Mouse (Mus musculus) heart, embryonic 16.5 days (tissue): ENCODE data around the gene Tpr. TPM values are rescaled to one million over a fixed set of nuclear protein-coding genes. Genes with fewer than 3 reads are reported as not detected.

Experiments used
- ATAC-seq: fragments of 200-750 bp; cut with Nextera tagmentation; replicated peaks from 2 replicates; pipeline ENCODE4 v1.8.0; 2017; ENCODE audit warnings: moderate number of reproducible peaks; ENCODE audit not compliant: insufficient read depth, low FRiP score; ENCODE audit errors: extremely low read depth
- H3K27ac ChIP-seq: fragments of 300-500 bp; sonication (generic); 2 replicates; pipeline ENCODE4 v1.5.1; 2014; ENCODE audit warnings: mild to moderate bottlenecking, low read length, control low read depth, moderate library complexity
- H3K27me3 ChIP-seq: fragments of 300-500 bp; sonication (generic); 2 replicates; pipeline ENCODE4 v1.6.1; 2014; ENCODE audit warnings: low read length, mixed read lengths; ENCODE audit not compliant: control insufficient read depth, insufficient read depth
- H3K36me3 ChIP-seq: fragments of 300-500 bp; sonication (generic); 2 replicates; pipeline ENCODE4 v1.6.1; 2014; ENCODE audit not compliant: control insufficient read depth, insufficient read depth
- H3K4me1 ChIP-seq: fragments of 300-500 bp; sonication (generic); 2 replicates; pipeline ENCODE4 v1.6.1; 2014; ENCODE audit warnings: low read length, mixed read lengths; ENCODE audit not compliant: control insufficient read depth, insufficient read depth
- H3K4me2 ChIP-seq: fragments of 300-500 bp; sonication (generic); 2 replicates; pipeline ENCODE4 v1.6.1; 2014; ENCODE audit warnings: low read depth, mild to moderate bottlenecking, control low read depth, low read length
- H3K4me3 ChIP-seq: fragments of 300-500 bp; sonication (generic); 2 replicates; pipeline ENCODE4 v1.5.1; 2014; ENCODE audit warnings: mild to moderate bottlenecking, control low read depth, low read length
- H3K9ac ChIP-seq: fragments of 300-500 bp; sonication (generic); 2 replicates; pipeline ENCODE4 v1.6.1; 2014; ENCODE audit warnings: low read length, control low read depth
- H3K9me3 ChIP-seq: fragments of 300-500 bp; sonication (generic); replicated peaks from 2 replicates; pipeline ENCODE4 v1.6.1; 2016; ENCODE audit warnings: low read length; ENCODE audit not compliant: control insufficient read depth
- WGBS: fragments of 180-500 bp; shearing (Covaris S2); extraction: QIAGEN DNeasy Blood & Tissue Kit; methylation state at CpG from one replicate; pipeline ENCODE4 v1.1.7; 2014; 5-methylcytosine and 5-hydroxymethylcytosine counted together
- polyA plus RNA-seq: library from polyadenylated mRNA; unstranded; fragments of >200 nt; fragmentation: Nextera tagmentation; extraction: Ambion mirVana; gene quantifications from 2 replicates; pipeline ENCODE4 v1.2.1, GENCODE M21; 2015

Gene Tpr
- polyA plus RNA-seq, 1 experiment from 2014 or later = 118 TPM

DNA sequence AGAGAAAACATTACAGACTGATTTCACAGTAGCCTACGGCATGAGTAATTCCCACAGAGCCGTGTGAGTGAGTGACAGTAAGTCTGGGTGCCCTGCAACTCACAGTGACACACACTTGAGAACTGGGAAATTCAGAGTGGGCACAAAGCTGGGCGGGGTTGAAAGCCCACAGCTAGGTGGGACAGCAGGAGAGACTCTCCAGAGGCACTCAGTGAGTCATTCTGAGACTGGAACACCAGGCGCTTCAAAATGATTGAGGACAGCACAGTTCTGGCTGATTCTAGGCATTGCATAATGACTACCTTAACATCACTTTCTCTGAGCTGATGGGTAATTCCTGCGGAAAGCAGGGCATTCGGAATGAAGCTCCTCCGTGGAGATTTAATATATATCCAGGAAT, 79.9 kb downstream of the Tpr start:
- no peak for ATAC-seq
- H3K36me3 ChIP-seq = no peaks in the 10 kb centered on the region
- no peaks in the 10 kb centered on the region for H3K4me1 ChIP-seq
- H3K27ac ChIP-seq = no peak overlapping the region
- H3K9me3 ChIP-seq = no peaks in the 10 kb centered on the region; the same call in 1 of the 2 replicates
- H3K27me3 ChIP-seq = no peaks in the 10 kb centered on the region
- WGBS = 79% methylated on average over 7 of the region's 7 CpGs
- H3K4me2 ChIP-seq = no peak overlapping the region
- H3K9ac ChIP-seq = no peak overlapping the region
- no peak overlapping the region for H3K4me3 ChIP-seq

DNA sequence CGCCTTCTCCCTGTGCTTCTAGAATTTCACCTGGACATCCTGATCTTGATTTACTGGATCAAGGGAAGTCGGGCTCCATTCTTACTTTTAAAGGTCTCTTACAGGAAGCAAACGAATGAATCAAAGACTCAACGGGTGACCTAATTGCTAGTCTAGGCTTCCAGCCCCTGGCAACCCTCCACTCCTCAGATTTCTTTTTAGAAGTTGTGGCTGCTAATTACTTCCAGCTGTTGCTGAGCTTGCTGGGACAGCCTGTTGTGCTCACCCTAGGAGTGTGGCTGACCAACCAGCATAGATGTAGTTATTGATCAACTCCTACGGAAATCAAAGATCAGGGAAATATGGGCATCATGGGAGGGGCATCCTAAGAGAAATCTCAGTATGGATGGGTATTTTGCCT, 88.0 kb downstream of the Tpr start:
- no peaks in the 10 kb centered on the region for H3K27me3 ChIP-seq
- H3K9me3 ChIP-seq = no peaks in the 10 kb centered on the region; the same call in 1 of the 2 replicates
- WGBS = 69% methylated on average over 5 of the region's 5 CpGs
- H3K9ac ChIP-seq = no peak overlapping the region
- no peak overlapping the region for H3K4me2 ChIP-seq
- H3K4me3 ChIP-seq = no peak overlapping the region
- H3K27ac ChIP-seq = no peak overlapping the region
- ATAC-seq = no peak
- no peaks in the 10 kb centered on the region for H3K4me1 ChIP-seq
- no peaks in the 10 kb centered on the region for H3K36me3 ChIP-seq

GRCm38 (mm10) chr1:150489148-150489547, 96.5 kb downstream of the Tpr start:
- ATAC-seq = no peak
- Histone ChIP-seq H3K4me2 (no peak overlapping the region), H3K9me3 (no peaks in the 10 kb centered on the region), H3K27ac (no peak overlapping the region), H3K36me3 (no peaks in the 10 kb centered on the region), H3K27me3 (no peaks in the 10 kb centered on the region), H3K9ac (no peak overlapping the region), H3K4me3 (no peak overlapping the region), H3K4me1 (no peaks in the 10 kb centered on the region)
- 90% methylated on average over 2 of the region's 2 CpGs for WGBS

DNA sequence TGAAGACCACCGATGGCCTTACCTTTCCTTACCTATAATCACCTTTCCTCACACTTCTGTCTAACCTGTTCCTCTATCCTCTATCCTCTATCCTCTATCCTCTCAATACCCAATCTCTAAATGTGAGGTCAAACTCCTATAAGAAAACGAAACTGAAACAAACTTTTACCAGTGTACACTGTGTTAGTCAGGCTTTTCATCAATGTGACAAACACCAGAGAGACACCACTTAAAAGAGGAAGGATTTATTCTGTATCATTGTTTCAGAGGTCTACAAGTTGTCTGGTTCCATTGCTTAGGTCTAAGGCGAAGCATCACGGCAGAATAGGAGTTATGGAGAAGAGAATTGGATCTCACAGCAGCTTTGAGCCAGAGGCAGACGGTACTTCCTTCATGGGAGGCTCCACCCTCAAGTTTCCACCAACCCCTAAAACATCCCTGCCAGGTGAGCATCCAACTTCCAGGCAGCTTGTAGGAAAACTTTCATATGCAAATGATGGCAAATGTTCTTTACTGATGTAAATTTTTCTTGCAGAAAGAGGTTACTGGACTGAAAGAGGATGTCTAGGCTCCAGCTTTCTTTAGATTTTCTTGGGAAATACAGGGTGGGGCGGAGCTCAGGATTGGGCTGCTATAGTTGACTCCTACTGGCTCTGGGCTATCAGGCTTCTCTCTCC, 104.1 kb downstream of the Tpr start:
- Histone ChIP-seq H3K36me3 (no peaks in the 10 kb centered on the region), H3K4me3 (no peak overlapping the region), H3K9ac (no peak overlapping the region), H3K27ac (no peak overlapping the region), H3K4me2 (no peak overlapping the region), H3K9me3 (peaks cover 5% of the 10 kb centered on the region; the same call in 1 of the 2 replicates), H3K4me1 (no peaks in the 10 kb centered on the region), H3K27me3 (no peaks in the 10 kb centered on the region)
- no peak for ATAC-seq
- 70% methylated on average over 6 of the region's 6 CpGs for WGBS

DNA sequence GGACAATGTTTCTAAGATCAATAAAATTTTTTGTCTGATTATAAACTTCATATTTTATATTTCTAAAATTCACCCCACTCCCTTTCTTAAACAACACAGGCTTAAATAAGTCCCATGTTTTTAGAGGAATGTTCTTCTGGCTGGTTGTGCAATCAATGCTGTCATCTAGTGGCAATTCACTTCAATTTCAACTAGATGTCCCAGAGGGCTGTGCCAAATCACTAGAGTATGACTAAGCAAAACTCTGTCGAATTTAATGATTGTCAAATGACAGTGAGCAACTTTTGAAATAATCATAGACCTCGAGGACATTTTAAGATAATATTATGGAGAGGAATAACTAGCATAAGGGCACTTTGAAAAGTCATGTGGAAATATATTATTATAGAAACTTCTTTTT, 105.1 kb downstream of the Tpr start:
- H3K36me3 ChIP-seq = no peaks in the 10 kb centered on the region
- H3K9ac ChIP-seq = no peak overlapping the region
- ATAC-seq = no peak
- H3K27ac ChIP-seq = no peak overlapping the region
- H3K4me1 ChIP-seq = no peaks in the 10 kb centered on the region
- no peaks in the 10 kb centered on the region for H3K27me3 ChIP-seq
- H3K4me3 ChIP-seq = no peak overlapping the region
- H3K4me2 ChIP-seq = no peak overlapping the region
- H3K9me3 ChIP-seq = peaks cover 5% of the 10 kb centered on the region; the same call in 1 of the 2 replicates
- 50% methylated on average over 2 of the region's 2 CpGs for WGBS

GRCm38 (mm10) chr1:150498177-150498576, 105.5 kb downstream of the Tpr start:
- peaks cover 5% of the 10 kb centered on the region; the same call in 1 of the 2 replicates for H3K9me3 ChIP-seq
- no peak overlapping the region for H3K9ac ChIP-seq
- no peaks in the 10 kb centered on the region for H3K27me3 ChIP-seq
- H3K4me1 ChIP-seq = no peaks in the 10 kb centered on the region
- no peak overlapping the region for H3K27ac ChIP-seq
- ATAC-seq = no peak
- H3K4me2 ChIP-seq = no peak overlapping the region
- WGBS = 84% methylated on average over 2 of the region's 2 CpGs
- H3K4me3 ChIP-seq = no peak overlapping the region
- no peaks in the 10 kb centered on the region for H3K36me3 ChIP-seq

Other genes starting within 250 kb of the Tpr start
- gene Pdc, start 73.4 kb upstream of the Tpr start, polyA plus RNA-seq = not detected in 2 replicates
- gene Odr4, start 242 bp downstream of the Tpr start, polyA plus RNA-seq = 30.0 and 34.7 TPM in 2 replicates
- gene Prg4, start 73.3 kb downstream of the Tpr start, polyA plus RNA-seq = 0.49 and 0.71 TPM in 2 replicates